ENCODE assay signal across 10 mouse cellular contexts in genomic region chr15:31535259-31535855, GRCm38 (mm10). TPM values are rescaled to one million over a fixed set of nuclear protein-coding genes. Genes with fewer than 3 reads are reported as not detected.
DNase-seq lines count a peak whose midpoint lies in the region; ATAC-seq and TF ChIP-seq lines count a peak whose summit lies in the region.
"Had no signal": no experiment of that assay in that cellular context is flagged by ENCODE, and none has a peak within 500 bp of the region (broad histone marks: within the 10 kb centered on the region; RNA-seq: fewer than 3 reads in every experiment).

No protein-coding gene starts in this region.

- no peaks in the 10 kb centered on the region for H3K27me3 ChIP-seq in CH12.LX (replicated peaks)
- H3K27me3 ChIP-seq in hindbrain, embryonic 13.5 days = 0 out of 2 replicates have a peak, but pooled peaks cover 3% of the 10 kb centered on the region
- no peaks in the 10 kb centered on the region for H3K27me3 ChIP-seq in midbrain, embryonic 13.5 days
- H3K27me3 ChIP-seq: embryonic facial prominence, embryonic 13.5 days had no signal

- peaks cover 4% of the 10 kb centered on the region for H3K9me3 ChIP-seq in CH12.LX (replicated peaks; ENCODE audit: low read length)
- no peaks in the 10 kb centered on the region for H3K9me3 ChIP-seq in hindbrain, embryonic 13.5 days
- H3K9me3 ChIP-seq in midbrain, embryonic 13.5 days = no peaks in the 10 kb centered on the region
- H3K9me3 ChIP-seq: embryonic facial prominence, embryonic 13.5 days had no signal

- peak overlapping the region; percentile 3; the same call in 1 of the 2 replicates for H3K4me2 ChIP-seq in CH12.LX (ENCODE audit: insufficient read depth, low read depth, poor library complexity, severe bottlenecking)
- peak overlapping the region; percentile 21; the same call in 1 of the 2 replicates for H3K4me2 ChIP-seq in hindbrain, embryonic 13.5 days
- H3K4me2 ChIP-seq in midbrain, embryonic 13.5 days (replicated peaks) = peak overlapping the region; percentile 25; the same call in 1 of the 2 replicates
- H3K4me2 ChIP-seq: embryonic facial prominence, embryonic 13.5 days had no signal

- H3K9ac ChIP-seq in CH12.LX (ENCODE audit: insufficient read depth, low read depth) = no peak overlapping the region
- H3K9ac ChIP-seq in hindbrain, embryonic 13.5 days = no peak overlapping the region
- H3K9ac ChIP-seq in midbrain, embryonic 13.5 days (replicated peaks) = no peak overlapping the region
- H3K9ac ChIP-seq: embryonic facial prominence, embryonic 13.5 days had no signal

- H3K36me3 ChIP-seq in CH12.LX (replicated peaks in 1 of 2; ENCODE audit: control insufficient read depth in 1 of 2, insufficient read depth in 1 of 2, low read length in 1 of 2) = peaks cover 0 to 8% of the 10 kb centered on the region in 2 experiments
- no peaks in the 10 kb centered on the region for H3K36me3 ChIP-seq in hindbrain, embryonic 13.5 days
- no peaks in the 10 kb centered on the region for H3K36me3 ChIP-seq in midbrain, embryonic 13.5 days
- H3K36me3 ChIP-seq: embryonic facial prominence, embryonic 13.5 days had no signal

- ATAC-seq in hindbrain, embryonic 13.5 days (ENCODE audit: low FRiP score) = no peak
- no peak for ATAC-seq in midbrain, embryonic 13.5 days

- dilution Hi-C loops in CH12.LX (cut with MboI; ENCODE audit: extremely low pct_ligation_motif_present, extremely low pct_unique_long_range_greater_than_20kb, low sequenced_read_pairs) = no loop called here

- WGBS in hindbrain, embryonic 13.5 days = 13% methylated on average over 8 of the region's 8 CpGs
- 22% methylated on average over 8 of the region's 8 CpGs for WGBS in midbrain, embryonic 13.5 days

- no peak overlapping the region for H3K27ac ChIP-seq in CH12.LX (ENCODE audit: insufficient read depth, low read depth)
- peak overlapping the region; percentile 62 for H3K27ac ChIP-seq in hindbrain, embryonic 13.5 days
- peak overlapping the region; percentile 63 for H3K27ac ChIP-seq in midbrain, embryonic 13.5 days
- H3K27ac ChIP-seq: embryonic facial prominence, embryonic 13.5 days had no signal

- in situ Hi-C loops in CH12.LX (cut with MboI; ENCODE audit: low pct_ligation_motif_present, low pct_unique_long_range_greater_than_20kb, low sequenced_read_pairs) = loop anchor here (10.0 kb wide), 1 partner anchor 49 kb away; no protein-coding TSS in a partner anchor

- H3K4me1 ChIP-seq in CH12.LX (ENCODE audit: control insufficient read depth in 1 of 2, insufficient read depth in 2 of 2) = peaks cover 20 to 34% of the 10 kb centered on the region in 2 experiments
- H3K4me1 ChIP-seq in hindbrain, embryonic 13.5 days (replicated peaks) = peaks cover 24% of the 10 kb centered on the region
- peaks cover 24% of the 10 kb centered on the region for H3K4me1 ChIP-seq in midbrain, embryonic 13.5 days (replicated peaks)

- TF ChIP-seq CTCF in CH12.LX (conservative IDR thresholded peaks at IDR 0.05 in 1 of 2, IDR thresholded peaks at IDR 0.05 in 1 of 2; ENCODE audit: low read depth in 2 of 2, low read length in 2 of 2) = no peak

- intact Hi-C loops in heart, postnatal 14 days (cut with DNase I) = no loop called here

- TF ChIP-seq EP300 in CH12.LX (IDR thresholded peaks at IDR 0.05; ENCODE audit: low read length) = no peak

- DNase-seq in CH12.LX (ENCODE audit: extremely low read depth) = no peak
- DNase-seq in Muller cell, postnatal 12 days (ENCODE audit: inconsistent ontology term) = peak; percentile 56
- no peak for DNase-seq in heart, adult 11 months
- no peak for DNase-seq in ovary, adult 18-20 months (ENCODE audit: low spot score)
- DNase-seq in heart, postnatal 14 days = no peak
- DNase-seq in adipocyte (ENCODE audit: low spot score) = no peak
- DNase-seq: kidney, adult 18-20 months had no signal

- peaks cover 5% of the 10 kb centered on the region for H3K79me2 ChIP-seq in CH12.LX (replicated peaks; ENCODE audit: control insufficient read depth, extremely low read depth, insufficient read depth, poor library complexity, severe bottlenecking)

- TF ChIP-seq RAD21 in CH12.LX (IDR thresholded peaks at IDR 0.05; ENCODE audit: low read depth, low read length) = no peak

- TF ChIP-seq POLR2A in CH12.LX (IDR thresholded peaks at IDR 0.05; ENCODE audit: low read depth, low read length) = no peak

- no peak overlapping the region for H3K4me3 ChIP-seq in CH12.LX (replicated peaks in 1 of 3; ENCODE audit: low read depth in 2 of 3, low read length in 2 of 3, poor library complexity in 1 of 3)
- H3K4me3 ChIP-seq in hindbrain, embryonic 13.5 days = no peak overlapping the region
- no peak overlapping the region for H3K4me3 ChIP-seq in midbrain, embryonic 13.5 days (replicated peaks)
- H3K4me3 ChIP-seq: embryonic facial prominence, embryonic 13.5 days had no signal

TF ChIP-seq in CH12.LX, 34 proteins besides CTCF, POLR2A, EP300 and RAD21:
- TF ChIP-seq MAZ (IDR thresholded peaks at IDR 0.05; ENCODE audit: low read depth, low read length) (no peak), ZKSCAN1 (IDR thresholded peaks at IDR 0.05; ENCODE audit: borderline replicate concordance, low read depth, low read length) (peak; percentile 91)

RNA-seq across cellular contexts. Expression of gene March6, which starts 4.5 kb away (rescaled TPM):
- total RNA-seq in CH12.LX (2012; rRNA removed) (18.0 and 18.3 TPM in 2 replicates), CH12.LX (2014; rRNA removed) (29.1 and 29.3 TPM in 2 replicates)
- polyA plus RNA-seq in CH12.LX (2012; ENCODE audit: insufficient read length, low read depth) = 32.2 and 41.4 TPM in 2 replicates
- 68.2 and 69.6 TPM in 2 replicates for polyA plus RNA-seq in hindbrain, embryonic 13.5 days (2015; fragmentation: Nextera tagmentation; extraction: Ambion mirVana)
- 75.0 and 78.6 TPM in 2 replicates for polyA plus RNA-seq in midbrain, embryonic 13.5 days (2015; fragmentation: Nextera tagmentation; extraction: Ambion mirVana)
- total RNA-seq in heart, postnatal 14 days (2021) = 100 to 1,000 TPM; 106 to 108 TPM

RNA-seq across cellular contexts. Expression of gene Cmbl, which starts 29.8 kb away (rescaled TPM):
- total RNA-seq in CH12.LX (2012; rRNA removed) = not detected in 2 replicates
- not detected in 2 replicates for total RNA-seq in CH12.LX (2014; rRNA removed)
- polyA plus RNA-seq in CH12.LX (2012; ENCODE audit: insufficient read length, low read depth) = 0.27 TPM in 1 of 2 replicates, not detected in the other
- polyA plus RNA-seq in hindbrain, embryonic 13.5 days (2015; fragmentation: Nextera tagmentation; extraction: Ambion mirVana) = 5.9 and 6.1 TPM in 2 replicates
- 3.1 and 4.0 TPM in 2 replicates for polyA plus RNA-seq in midbrain, embryonic 13.5 days (2015; fragmentation: Nextera tagmentation; extraction: Ambion mirVana)
- total RNA-seq in heart, postnatal 14 days (2021) = 10 to 100 TPM; 25.6 to 26.5 TPM
